Mouse (Mus musculus) ovary, postnatal 10 days (tissue): Measurements from ENCODE around the gene Dst.
A peak's percentile ranks its signal among the peaks of the same experiment; 100 is the strongest.

Experiments
- DNase-seq: peaks from one replicate; pipeline ENCODE4 v3.0.0; 2022; ENCODE audit warnings: low spot score

Gene Dst

GRCm38 (mm10) chr1:33977832-33978231, 69.8 kb downstream of the Dst start:
- no peak for DNase-seq

GRCm38 (mm10) chr1:33980420-33980819, 72.4 kb downstream of the Dst start:
- no peak for DNase-seq

DNA sequence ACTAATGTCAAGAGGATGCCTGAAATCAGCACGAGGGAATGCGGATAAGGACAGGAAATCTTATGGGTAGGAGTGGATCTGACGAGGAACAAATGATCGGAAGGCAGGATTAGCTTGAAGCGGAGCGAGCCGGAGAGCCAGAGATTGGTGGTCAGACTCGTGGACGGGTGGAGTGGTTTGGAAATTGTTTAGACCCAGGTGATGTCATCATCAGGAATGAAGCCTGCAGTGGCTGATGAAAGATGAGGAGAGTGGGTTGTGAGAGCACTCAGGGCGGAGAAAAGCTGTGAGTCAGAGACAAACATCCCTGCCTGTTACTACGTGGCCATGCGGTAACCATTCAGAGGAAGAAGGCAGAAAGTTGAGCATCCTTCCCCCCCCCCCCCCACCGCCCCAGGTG, 81.6 kb downstream of the Dst start:
- no peak for DNase-seq

GRCm38 (mm10) chr1:33991067-33991466, 83.0 kb downstream of the Dst start:
- no peak for DNase-seq

- no peak for DNase-seq
Measured at GRCm38 (mm10) chr1:33992810-33993209, 84.8 kb downstream of the Dst start.

GRCm38 (mm10) chr1:33994201-33994600, 86.2 kb downstream of the Dst start:
- DNase-seq: no peak

- DNase-seq: no peak
Measured at GRCm38 (mm10) chr1:33995386-33995785, 87.4 kb downstream of the Dst start.

- no peak for DNase-seq
Measured at GRCm38 (mm10) chr1:33996105-33996887, 88.3 kb downstream of the Dst start.

- DNase-seq: no peak
Measured at GRCm38 (mm10) chr1:34002321-34002720, 94.3 kb downstream of the Dst start.

- no peak for DNase-seq
Measured at GRCm38 (mm10) chr1:34002970-34003369, 94.9 kb downstream of the Dst start.

- peak; percentile 8 for DNase-seq
Measured at GRCm38 (mm10) chr1:34005238-34005725, 97.3 kb downstream of the Dst start.

- DNase-seq: peak; percentile 15
Measured at GRCm38 (mm10) chr1:34005726-34006638, 98.0 kb downstream of the Dst start.

DNA sequence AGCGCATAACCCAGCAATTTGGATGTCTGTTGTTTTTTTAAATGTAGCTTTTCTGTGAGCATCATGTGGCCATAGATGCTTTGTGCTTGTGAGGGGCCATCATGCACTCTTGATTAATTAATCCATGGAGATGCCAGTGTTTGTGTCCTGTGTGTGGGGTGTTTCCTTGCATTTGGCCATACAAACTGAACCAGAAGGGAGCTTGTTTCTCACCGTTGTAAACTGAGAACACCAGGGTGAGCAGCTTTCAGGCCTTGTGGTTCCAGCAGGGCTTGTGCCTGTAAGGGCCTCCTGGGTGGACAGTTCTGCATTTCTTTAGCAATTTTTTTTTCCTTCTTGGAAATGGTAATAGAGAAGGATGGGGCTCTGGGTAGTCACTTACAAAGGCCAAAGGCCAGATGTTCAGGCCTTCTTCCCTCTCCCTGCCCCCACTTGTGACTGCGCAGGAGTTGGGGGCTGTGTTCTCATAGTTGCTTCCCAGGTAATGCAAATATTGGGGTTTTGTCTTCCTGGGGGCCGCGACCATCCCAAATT, 98.9 kb downstream of the Dst start:
- no peak for DNase-seq

- DNase-seq: no peak
Measured at GRCm38 (mm10) chr1:34007379-34007778, 99.4 kb downstream of the Dst start.

- DNase-seq: peak; percentile 20
Measured at GRCm38 (mm10) chr1:34011051-34011677, 103.1 kb downstream of the Dst start.

DNA sequence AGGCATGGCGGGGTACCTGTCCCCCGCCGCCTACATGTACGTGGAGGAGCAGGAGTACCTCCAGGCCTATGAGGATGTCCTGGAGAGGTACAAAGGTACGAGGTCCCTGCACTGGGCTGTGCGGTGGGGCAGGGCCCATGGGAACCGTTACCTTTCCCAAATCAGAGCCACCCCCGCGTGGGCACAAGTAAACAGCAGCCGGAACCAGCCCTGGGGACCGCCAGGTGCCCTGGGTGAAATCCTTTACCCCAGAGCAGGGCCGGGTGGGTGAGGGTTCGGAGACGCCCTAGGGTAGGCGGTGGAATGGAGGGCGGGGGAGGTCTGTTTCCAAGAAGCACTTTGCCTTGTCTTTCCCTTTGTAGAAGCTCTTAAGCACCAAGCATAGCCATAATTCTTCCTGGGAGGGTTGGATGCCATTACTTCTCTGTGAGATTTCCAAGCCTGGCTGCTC, 103.8 kb downstream of the Dst start:
- no peak for DNase-seq

GRCm38 (mm10) chr1:34013490-34013889, 105.5 kb downstream of the Dst start:
- DNase-seq: no peak

DNA sequence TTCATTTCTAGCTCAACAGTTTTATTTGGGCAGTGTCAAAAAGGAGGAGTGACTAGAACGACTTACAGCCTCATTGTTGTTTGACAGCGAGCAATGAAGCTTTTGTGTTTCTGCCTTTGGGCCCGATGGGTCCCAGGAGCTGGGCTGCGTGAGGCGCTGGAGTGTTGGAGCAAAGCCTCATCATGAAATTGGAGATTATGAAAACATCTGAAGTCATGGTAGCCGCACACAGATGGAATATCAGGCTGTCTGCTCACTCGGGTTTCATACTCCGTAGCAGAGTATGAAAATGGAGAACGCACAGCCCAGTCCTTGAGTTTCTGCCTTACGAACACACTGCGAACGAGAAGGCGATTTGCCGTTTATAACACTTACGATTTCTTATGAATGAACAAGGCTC, 108.8 kb downstream of the Dst start:
- DNase-seq: no peak

- no peak for DNase-seq
Measured at GRCm38 (mm10) chr1:34017323-34017722, 109.3 kb downstream of the Dst start.

GRCm38 (mm10) chr1:34020599-34020998, 112.6 kb downstream of the Dst start:
- no peak for DNase-seq

GRCm38 (mm10) chr1:34021574-34021973, 113.5 kb downstream of the Dst start:
- DNase-seq: no peak

- DNase-seq: no peak
Measured at GRCm38 (mm10) chr1:34023154-34023553, 115.1 kb downstream of the Dst start.
